Mouse (Mus musculus) granulocyte monocyte progenitor cell, adult 5-6 weeks (primary cell): ENCODE measurements around the gene Capn6. TPM values are rescaled to one million over a fixed set of nuclear protein-coding genes. Genes with fewer than 3 reads are reported as not detected.

Source experiments
- ATAC-seq: replicated peaks from 2 replicates; pipeline ENCODE4 v1.8.0; 2016; ENCODE audit warnings: mild to moderate bottlenecking, moderate TSS enrichment, inconsistent platforms; ENCODE audit not compliant: poor library complexity, severe bottlenecking
- total RNA-seq, 2 experiments: library from RNA; stranded (forward) in 1 of 2; stranded (reverse) in 1 of 2; fragments of 200-712, 200-1000 nt in 1 of 2; fragments of >200 nt in 1 of 2; fragmentation: Nextera tagmentation in 1 of 2; gene quantifications; 2 replicates each; pipeline ENCODE4 v1.2.3; 2014 to 2017

Gene Capn6
- total RNA-seq (2014; fragmentation: Nextera tagmentation) (not detected in 2 replicates), total RNA-seq (2017) (not detected in 2 replicates)

DNA sequence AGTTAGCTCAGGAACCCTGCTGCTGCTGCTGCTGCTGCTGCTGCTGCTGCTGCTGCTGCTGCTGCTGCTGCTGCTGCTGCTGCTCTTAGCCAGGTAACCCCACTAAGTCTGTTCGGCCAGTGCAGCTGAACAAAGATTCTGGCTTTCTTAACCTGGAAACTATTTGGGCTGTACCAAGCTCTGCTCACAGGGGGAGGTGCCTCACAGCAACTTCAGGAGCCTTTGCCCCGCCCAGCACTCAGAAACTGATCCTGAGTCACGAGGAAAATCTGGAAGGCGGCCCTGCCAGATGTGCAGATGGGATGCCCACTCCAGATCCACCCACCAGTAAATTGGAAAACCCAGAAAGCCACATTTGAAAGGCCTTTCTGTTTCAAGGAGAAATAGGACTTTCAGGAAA lies at the start of gene Capn6:
TSS of gene Capn6 (minus strand) at position 203 of the 400 bp plus-strand sequence.
- ATAC-seq, result no peak

DNA sequence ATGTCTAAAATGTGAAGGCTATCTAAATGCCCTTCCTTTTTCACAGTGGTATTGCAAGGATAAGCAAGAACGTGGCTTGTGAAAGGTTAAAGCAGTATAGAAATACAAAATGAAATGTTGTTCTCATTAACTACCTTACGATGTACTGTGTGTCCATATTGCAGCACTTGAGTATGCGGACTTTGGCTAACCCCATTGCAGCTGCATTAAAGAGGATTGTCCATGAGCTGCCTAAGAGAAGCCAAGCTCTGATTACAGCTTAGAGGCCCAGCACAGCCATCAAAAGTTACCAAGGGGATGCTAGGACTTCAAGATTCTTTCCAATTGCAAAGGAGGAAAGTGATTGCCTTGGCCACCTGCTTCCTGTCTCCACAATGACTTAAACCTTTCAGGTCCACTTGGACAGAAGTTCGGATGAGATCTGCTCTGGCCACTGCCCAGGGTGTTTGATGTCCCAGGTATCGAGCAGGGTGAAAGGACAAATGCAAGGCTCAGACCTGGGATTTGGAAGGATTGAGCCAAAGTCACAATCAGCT lies 40.0 kb upstream of the Capn6 start:
- ATAC-seq, result no peak

DNA sequence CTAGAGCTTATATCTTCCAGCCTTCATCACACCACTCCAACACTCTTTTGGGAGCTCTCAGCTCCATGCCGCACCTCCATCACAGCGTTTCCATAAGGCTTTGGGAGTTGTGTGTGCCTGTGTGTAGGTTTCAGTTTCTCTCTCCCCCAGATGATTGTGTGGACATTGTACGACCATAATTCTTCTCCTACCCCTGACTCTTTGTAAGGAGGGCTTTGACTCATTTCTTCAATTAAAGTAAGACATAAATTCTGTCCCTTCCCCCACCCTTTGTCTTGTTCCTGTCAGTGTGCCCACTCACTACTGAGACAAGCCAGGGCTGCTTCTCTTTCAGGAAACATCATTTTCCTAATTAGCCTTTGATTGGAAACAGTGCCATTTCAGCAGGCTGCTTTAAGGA lies 24.1 kb upstream of the Capn6 start:
- no peak for ATAC-seq

DNA sequence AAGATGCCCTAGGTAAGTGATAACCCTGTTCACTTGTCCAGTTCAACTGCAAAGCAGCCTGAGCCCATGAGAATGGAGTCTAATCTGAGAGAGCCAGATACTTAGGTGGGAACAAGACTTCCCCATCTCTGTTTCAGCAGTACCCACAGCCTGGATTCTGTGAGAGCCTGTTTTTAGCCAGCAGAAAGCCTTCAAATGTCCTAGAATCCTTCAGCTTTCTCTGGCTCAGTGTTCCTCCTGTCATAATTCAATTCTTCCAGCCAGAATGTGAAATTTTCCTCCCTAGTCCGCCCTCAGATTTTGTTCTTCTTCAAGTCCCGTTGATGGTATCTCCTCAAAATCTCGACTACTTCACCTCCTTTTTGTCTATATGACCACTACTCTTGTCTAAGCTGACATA lies 22.8 kb upstream of the Capn6 start:
- no peak for ATAC-seq

DNA sequence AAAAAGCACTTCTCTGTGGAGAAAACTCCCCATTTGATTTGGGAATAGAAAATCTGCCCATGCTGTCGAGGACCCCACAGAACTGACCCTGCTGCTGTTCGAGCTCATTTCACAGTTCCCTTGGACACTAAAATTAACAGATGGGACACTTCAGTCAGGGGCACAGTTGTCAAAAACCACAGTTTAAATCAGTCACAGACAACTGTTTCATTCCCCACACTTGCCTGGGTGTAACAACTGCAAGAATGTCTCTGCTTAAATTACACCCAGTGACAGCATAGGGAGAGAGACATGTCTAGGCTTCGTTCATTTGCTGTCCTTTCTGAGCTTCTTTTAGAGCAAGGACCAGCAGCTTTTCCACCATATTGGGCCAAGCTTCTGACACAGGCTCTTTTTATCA lies 19.4 kb upstream of the Capn6 start:
- ATAC-seq, result no peak

DNA sequence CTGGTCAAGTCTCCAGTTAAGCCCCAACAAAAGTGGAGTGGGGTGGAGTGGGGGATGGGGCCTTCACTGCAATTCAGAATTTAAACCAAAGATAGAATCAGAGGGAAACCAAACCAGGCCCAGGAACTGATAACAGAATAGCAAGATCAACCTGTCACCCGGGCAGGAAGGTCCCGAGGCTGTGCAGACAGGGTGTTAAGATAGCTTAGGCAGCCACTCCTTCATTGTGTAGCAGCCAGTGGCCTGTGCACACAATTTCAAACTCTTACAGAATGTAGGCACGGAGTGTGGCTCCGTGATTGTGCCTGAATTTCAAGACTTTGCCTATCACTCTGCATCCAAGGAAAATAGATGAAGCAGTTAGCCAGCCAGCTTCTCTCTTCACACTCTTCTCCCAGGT lies 693 bp downstream of the Capn6 start:
- no peak for ATAC-seq

DNA sequence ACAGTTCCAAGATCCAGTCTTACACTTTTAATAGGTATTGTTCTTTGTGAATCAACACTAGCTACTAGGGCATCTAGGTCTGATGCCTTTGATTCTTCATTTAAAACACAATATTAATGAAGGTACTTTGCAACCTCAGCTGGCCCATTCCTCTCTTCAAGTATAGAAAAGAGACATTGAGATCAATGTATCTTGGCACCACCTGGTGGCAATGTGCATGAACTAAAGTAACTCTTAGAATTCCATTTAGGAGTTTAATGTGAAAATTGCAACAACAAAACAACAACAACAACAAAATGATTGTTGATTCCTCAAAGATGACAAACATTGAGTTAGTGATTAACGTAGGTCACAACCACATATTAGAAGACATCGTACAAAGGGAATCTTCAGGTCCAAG lies 8.3 kb downstream of the Capn6 start:
- ATAC-seq, result no peak

DNA sequence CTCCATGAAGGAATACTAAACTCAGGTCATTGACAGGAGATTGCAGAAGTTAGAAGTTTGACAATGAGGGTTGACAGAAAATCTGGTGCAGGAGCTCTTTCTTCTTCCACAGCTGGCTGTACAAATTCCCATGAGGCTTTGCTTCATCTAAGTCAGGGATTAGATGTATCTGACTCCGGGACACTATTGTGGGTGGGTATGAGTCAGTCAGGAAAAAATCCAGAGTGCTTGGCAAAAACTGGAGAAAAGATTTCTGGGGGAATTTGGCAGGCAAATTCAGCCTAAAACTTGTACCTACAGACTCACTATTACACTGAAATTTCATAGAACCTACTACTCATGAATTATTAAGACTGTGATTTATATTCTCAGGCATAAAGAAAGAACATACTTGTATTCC lies 11.3 kb downstream of the Capn6 start:
- no peak for ATAC-seq

DNA sequence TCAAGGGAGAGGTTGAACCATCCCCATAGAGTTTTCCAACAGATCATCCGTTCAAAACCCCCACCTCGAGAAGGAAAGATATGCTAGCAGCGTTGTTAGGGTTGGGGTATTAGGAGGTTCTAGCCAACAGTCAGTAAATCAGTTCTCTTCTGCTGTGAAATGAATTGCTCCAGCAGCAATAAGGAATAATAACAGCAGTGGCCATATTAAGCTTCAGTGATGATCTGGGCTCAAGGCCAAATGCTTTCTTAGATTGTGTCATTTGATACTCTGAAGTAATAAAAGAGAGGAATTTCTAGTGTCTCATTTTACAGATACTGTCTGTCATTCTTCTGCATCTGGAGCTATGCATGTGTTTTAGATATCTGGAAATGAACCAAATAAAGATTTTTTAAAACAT lies 64.7 kb downstream of the Capn6 start:
- ATAC-seq, result no peak

Other genes with a start within 250 kb of the Capn6 start
- not detected in 2 replicates for gene Dcx, start 105.9 kb upstream of the Capn6 start, total RNA-seq (2014; fragmentation: Nextera tagmentation)
- gene Dcx, start 105.9 kb upstream of the Capn6 start, total RNA-seq (2017), result not detected in 2 replicates